Mouse (Mus musculus) neural tube, postnatal 0 days (tissue): ENCODE results near the gene Defa22. TPM values are rescaled to one million over a fixed set of nuclear protein-coding genes. Genes with fewer than 3 reads are reported as not detected.

Experiments used
- polyA plus RNA-seq: library from polyadenylated mRNA; unstranded; fragments of >200 nt; fragmentation: Nextera tagmentation; extraction: Ambion mirVana; gene quantifications from 2 replicates; pipeline ENCODE4 v1.2.1, GENCODE M21; 2015

The Defa22 gene
- polyA plus RNA-seq = not detected in 2 replicates

GRCm38 (mm10) chr8:21161977-21162376 is at the start of gene Defa22:
TSS of gene Defa22 (plus strand) at chr8:21162277.

DNA sequence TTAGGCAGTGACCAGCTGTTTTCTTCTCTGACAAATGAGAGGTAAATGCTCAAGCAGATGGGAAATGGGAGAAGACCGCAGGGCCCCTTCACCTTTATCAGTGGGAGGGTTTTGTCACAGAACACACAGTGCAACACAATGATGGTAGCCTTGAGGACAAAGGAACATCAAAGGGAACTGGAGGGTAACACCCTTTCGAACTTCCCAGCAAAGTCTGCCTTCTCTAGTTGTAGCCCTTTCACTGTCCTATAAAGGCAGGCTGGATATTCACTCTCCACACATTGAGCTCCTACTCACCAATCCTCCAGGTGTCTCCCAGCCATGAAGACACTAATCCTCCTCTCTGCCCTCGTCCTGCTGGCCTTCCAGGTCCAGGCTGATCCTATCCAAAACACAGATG is 27.7 kb upstream of the Defa22 start, which contains the start of gene Defa30:
Gene Defa30 (plus strand): TSS at position 301 of the 400 bp plus-strand sequence.

GRCm38 (mm10) chr8:21191314-21191713 is 29.2 kb downstream of the Defa22 start, which contains the start of gene Defa31:
TSS of gene Defa31 (plus strand) at chr8:21191614.

DNA sequence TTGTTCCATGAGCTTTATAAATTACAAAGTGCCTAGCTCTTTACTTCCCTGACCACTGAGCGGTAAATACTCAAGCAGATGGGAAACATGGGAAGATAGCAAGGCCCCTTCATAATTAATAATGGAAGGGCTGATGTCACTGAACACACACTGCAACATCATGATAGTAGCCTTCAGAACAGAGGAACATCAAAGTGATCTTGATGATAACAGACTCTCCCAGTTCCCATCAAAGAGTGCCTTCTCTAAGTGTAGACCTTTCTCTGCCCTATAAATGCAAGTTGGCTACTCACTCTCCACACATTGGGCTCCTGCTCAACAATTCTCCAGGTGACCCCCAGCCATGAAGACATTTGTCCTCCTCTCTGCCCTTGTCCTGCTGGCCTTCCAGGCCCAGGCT is 39.2 kb downstream of the Defa22 start, which contains the start of gene Gm15293:
Gene Gm15293 (plus strand): TSS at position 301 of the 400 bp plus-strand sequence.

Other genes starting within 250 kb of the Defa22 start
- gene Gm6040, start 240.2 kb upstream of the Defa22 start, polyA plus RNA-seq = not detected in 2 replicates
- gene AY761185, start 217.6 kb upstream of the Defa22 start, polyA plus RNA-seq = not detected in 2 replicates
- gene Defa21, start 136.7 kb upstream of the Defa22 start, polyA plus RNA-seq = not detected in 2 replicates
- not detected in 2 replicates for gene Defa23, start 107.2 kb upstream of the Defa22 start, polyA plus RNA-seq
- gene Defa35, start 97.2 kb upstream of the Defa22 start, polyA plus RNA-seq = not detected in 2 replicates
- gene Defa25, start 77.8 kb upstream of the Defa22 start, polyA plus RNA-seq = not detected in 2 replicates
- not detected in 2 replicates for gene Gm14851, start 66.2 kb upstream of the Defa22 start, polyA plus RNA-seq
- gene Defa30, start 27.6 kb upstream of the Defa22 start, polyA plus RNA-seq = not detected in 2 replicates
- gene Defa31, start 29.3 kb downstream of the Defa22 start, polyA plus RNA-seq = not detected in 2 replicates
- gene Gm15293, start 39.3 kb downstream of the Defa22 start, polyA plus RNA-seq = not detected in 2 replicates
- gene Gm15292, start 87.5 kb downstream of the Defa22 start, polyA plus RNA-seq = not detected in 2 replicates
- not detected in 2 replicates for gene Defa27, start 153.3 kb downstream of the Defa22 start, polyA plus RNA-seq
- gene Defa29, start 164.7 kb downstream of the Defa22 start, polyA plus RNA-seq = not detected in 2 replicates
- not detected in 2 replicates for gene Defa2, start 216.2 kb downstream of the Defa22 start, polyA plus RNA-seq
- gene Defa33, start 229.5 kb downstream of the Defa22 start, polyA plus RNA-seq = not detected in 2 replicates